Comparison of ENCODE assay signal across 14 mouse cellular contexts in genomic region chr17:45724574-45724921, GRCm38 (mm10). TPM values are rescaled to one million over a fixed set of nuclear protein-coding genes. Genes with fewer than 3 reads are reported as not detected.
DNase-seq lines count a peak whose midpoint lies in the region; ATAC-seq lines count a peak whose summit lies in the region.
"Had no signal": no experiment of that assay in that cellular context is flagged by ENCODE, and none has a peak within 500 bp of the region (broad histone marks: within the 10 kb centered on the region; RNA-seq: fewer than 3 reads in every experiment).

No protein-coding gene starts in this region.

- no peaks in the 10 kb centered on the region for H3K36me3 ChIP-seq in kidney, embryonic 15.5 days
- no peaks in the 10 kb centered on the region for H3K36me3 ChIP-seq in hindbrain, embryonic 11.5 days (ENCODE audit: control insufficient read depth, insufficient read depth, low read length)
- H3K36me3 ChIP-seq in midbrain, embryonic 12.5 days, result no peaks in the 10 kb centered on the region
- H3K36me3 ChIP-seq: heart, embryonic 13.5 days had no signal

- ATAC-seq in kidney, embryonic 15.5 days (replicated peaks; ENCODE audit: low FRiP score), result no peak
- peak; percentile 9; the same call in 1 of the 2 replicates for ATAC-seq in hindbrain, embryonic 11.5 days (ENCODE audit: low FRiP score)
- ATAC-seq in midbrain, embryonic 12.5 days (ENCODE audit: low FRiP score, low read depth), result no peak; the same call in none of the 2 replicates

- no peak overlapping the region for H3K9ac ChIP-seq in kidney, embryonic 15.5 days
- no peak overlapping the region for H3K9ac ChIP-seq in hindbrain, embryonic 11.5 days (ENCODE audit: low read depth, low read length)
- peak overlapping the region; percentile 75; the same call in 1 of the 2 replicates for H3K9ac ChIP-seq in midbrain, embryonic 12.5 days (replicated peaks)

- DNase-seq in kidney, postnatal 36 days, result no peak
- DNase-seq in brain, adult 2 months (ENCODE audit: low read depth, low spot score), result peak; percentile 27
- DNase-seq in hindbrain, embryonic 11.5 days (ENCODE audit: low spot score), result no peak
- DNase-seq in embryo, embryonic 10.5 days (ENCODE audit: low spot score), result no peak
- no peak for DNase-seq in adrenal gland, adult 8-10 months
- DNase-seq in right cerebral cortex, postnatal 25 days, result no peak

- 0 out of 2 replicates have a peak overlapping the region, but pooled peaks have one; percentile 49 for H3K4me3 ChIP-seq in kidney, embryonic 15.5 days (replicated peaks)
- H3K4me3 ChIP-seq in hindbrain, embryonic 11.5 days (ENCODE audit: low read depth, low read length), result no peak overlapping the region
- H3K4me3 ChIP-seq in midbrain, embryonic 12.5 days, result 0 out of 2 replicates have a peak overlapping the region, but pooled peaks have one; percentile 52

- 88% methylated on average over 10 of the region's 10 CpGs for whole genome bisulfite sequencing in kidney, embryonic 15.5 days
- WGBS in hindbrain, embryonic 11.5 days, result 84% methylated on average over 10 of the region's 10 CpGs
- 85% methylated on average over 10 of the region's 10 CpGs for WGBS in midbrain, embryonic 12.5 days

- no peaks in the 10 kb centered on the region for H3K9me3 ChIP-seq in kidney, embryonic 15.5 days (replicated peaks)
- H3K9me3 ChIP-seq in hindbrain, embryonic 11.5 days (ENCODE audit: control insufficient read depth, low read length), result no peaks in the 10 kb centered on the region
- H3K9me3 ChIP-seq in midbrain, embryonic 12.5 days, result no peaks in the 10 kb centered on the region
- H3K9me3 ChIP-seq: heart, embryonic 13.5 days had no signal

- H3K4me2 ChIP-seq in kidney, embryonic 15.5 days, result no peak overlapping the region
- H3K4me2 ChIP-seq in hindbrain, embryonic 11.5 days (replicated peaks; ENCODE audit: low read depth, low read length), result no peak overlapping the region
- H3K4me2 ChIP-seq in midbrain, embryonic 12.5 days (replicated peaks), result no peak overlapping the region

- no peaks in the 10 kb centered on the region for H3K27me3 ChIP-seq in kidney, embryonic 15.5 days
- no peaks in the 10 kb centered on the region for H3K27me3 ChIP-seq in hindbrain, embryonic 11.5 days (ENCODE audit: control insufficient read depth, insufficient read depth, low read length)
- peaks cover 9% of the 10 kb centered on the region; the same call in 1 of the 2 replicates for H3K27me3 ChIP-seq in midbrain, embryonic 12.5 days
- H3K27me3 ChIP-seq: heart, embryonic 13.5 days had no signal

- H3K4me1 ChIP-seq in kidney, embryonic 15.5 days, result peaks cover 17% of the 10 kb centered on the region
- H3K4me1 ChIP-seq in hindbrain, embryonic 11.5 days (replicated peaks; ENCODE audit: control insufficient read depth, insufficient read depth, low read length), result peaks cover 4% of the 10 kb centered on the region; the same call in 1 of the 2 replicates
- H3K4me1 ChIP-seq in midbrain, embryonic 12.5 days, result peaks cover 9% of the 10 kb centered on the region

- no peak overlapping the region for H3K27ac ChIP-seq in kidney, embryonic 15.5 days
- peak overlapping the region; percentile 77; the same call in 1 of the 2 replicates for H3K27ac ChIP-seq in hindbrain, embryonic 11.5 days (ENCODE audit: low read depth, low read length)
- H3K27ac ChIP-seq in midbrain, embryonic 12.5 days (replicated peaks), result 0 out of 2 replicates have a peak overlapping the region, but pooled peaks have one; percentile 81

RNA-seq across cellular contexts. Expression of gene 1600014C23Rik, which starts 9.1 kb away (rescaled TPM):
- polyA plus RNA-seq in kidney, embryonic 15.5 days (2015; fragmentation: Nextera tagmentation; extraction: Ambion mirVana), result 0.68 TPM in 1 of 2 replicates, not detected in the other
- polyA plus RNA-seq in hindbrain, embryonic 11.5 days (2014; fragmentation: Nextera tagmentation; extraction: Ambion mirVana), result 0.32 and 0.37 TPM in 2 replicates
- polyA plus RNA-seq in midbrain, embryonic 12.5 days (2016; fragmentation: Nextera tagmentation; extraction: Ambion mirVana), result not detected in 2 replicates
- not detected for total RNA-seq in adrenal gland, adult 8-10 months (2022)
- total RNA-seq: left cerebral cortex, postnatal 36 days; megakaryocyte, adult 5-6 weeks had no signal
- polyA plus RNA-seq: C2C12; kidney, adult 2 months; stomach, embryonic 16.5 days had no signal

RNA-seq across cellular contexts. Expression of gene Tmem63b, which starts 37.8 kb away (rescaled TPM):
- 35.3 and 39.4 TPM in 2 replicates for polyA plus RNA-seq in kidney, embryonic 15.5 days (2015; fragmentation: Nextera tagmentation; extraction: Ambion mirVana)
- 48.6 and 50.3 TPM in 2 replicates for polyA plus RNA-seq in hindbrain, embryonic 11.5 days (2014; fragmentation: Nextera tagmentation; extraction: Ambion mirVana)
- 97.9 and 107 TPM in 2 replicates for polyA plus RNA-seq in midbrain, embryonic 12.5 days (2016; fragmentation: Nextera tagmentation; extraction: Ambion mirVana)
- 10 to 100 TPM; 38.2 to 75.2 (median 53.9) TPM for total RNA-seq in adrenal gland, adult 8-10 months (2022)

RNA-seq across cellular contexts. Expression of gene Mrpl14, which starts 38.4 kb away (rescaled TPM):
- 144 and 152 TPM in 2 replicates for polyA plus RNA-seq in kidney, embryonic 15.5 days (2015; fragmentation: Nextera tagmentation; extraction: Ambion mirVana)
- 105 and 109 TPM in 2 replicates for polyA plus RNA-seq in hindbrain, embryonic 11.5 days (2014; fragmentation: Nextera tagmentation; extraction: Ambion mirVana)
- polyA plus RNA-seq in midbrain, embryonic 12.5 days (2016; fragmentation: Nextera tagmentation; extraction: Ambion mirVana), result 105 and 110 TPM in 2 replicates
- total RNA-seq in adrenal gland, adult 8-10 months (2022), result 100 to 1,000 TPM; 109 to 120 (median 112) TPM
